ENCODE assay signal across 10 mouse cellular contexts in the genomic region with DNA sequence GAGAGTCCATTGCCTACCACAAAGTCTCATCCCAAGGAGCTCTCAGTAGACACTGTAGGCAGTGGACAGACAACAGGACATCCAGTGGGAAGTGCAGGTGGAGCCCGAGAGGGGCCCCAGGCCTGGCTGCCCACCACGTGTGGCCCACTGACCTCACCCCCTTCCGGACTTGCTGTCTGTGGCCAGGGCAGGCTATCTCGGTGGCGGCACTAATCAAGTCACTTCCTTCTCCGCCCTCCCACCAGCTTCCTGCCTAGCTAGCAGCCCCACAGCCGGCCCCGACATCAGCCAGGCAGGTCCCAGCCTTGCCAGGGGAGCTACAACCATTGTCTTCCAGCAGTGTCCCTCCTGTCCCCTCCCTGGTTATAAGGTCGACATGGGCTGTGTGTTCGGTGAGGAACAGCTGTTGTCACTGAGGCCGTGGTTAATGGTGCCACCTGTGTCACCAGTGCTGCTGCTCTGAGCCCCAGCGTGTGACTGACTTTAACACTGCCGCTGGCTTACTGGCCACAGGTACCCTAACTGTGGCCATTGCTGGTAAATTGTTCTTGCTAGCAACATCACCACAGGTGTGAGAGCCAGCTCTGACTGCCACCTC. TPM values are rescaled to one million over a fixed set of nuclear protein-coding genes. Genes with fewer than 3 reads are reported as not detected.
DNase-seq lines count a peak whose midpoint lies in the region; ATAC-seq and TF ChIP-seq lines count a peak whose summit lies in the region.
"Had no signal": no experiment of that assay in that cellular context is flagged by ENCODE, and none has a peak within 500 bp of the region (broad histone marks: within the 10 kb centered on the region; RNA-seq: fewer than 3 reads in every experiment).

No protein-coding gene starts in this region.

- ATAC-seq in G1E (ENCODE audit: extremely low read depth, insufficient number of reproducible peaks, low FRiP score, poor library complexity, severe bottlenecking), result no peak
- ATAC-seq in lung, embryonic 16.5 days (ENCODE audit: low read depth), result peak; percentile 67
- ATAC-seq in erythroblast, adult 5-6 weeks (replicated peaks; ENCODE audit: low FRiP score, poor library complexity, severe bottlenecking), result no peak

- TF ChIP-seq CTCF in G1E (IDR thresholded peaks at IDR 0.05; ENCODE audit: low read depth, low read length), result no peak
- no peak for TF ChIP-seq CTCF in kidney, adult 2 months (conservative IDR thresholded peaks at IDR 0.05; ENCODE audit: insufficient read depth, insufficient read length, low read depth, low read length)

- H3K27ac ChIP-seq in embryonic facial prominence, embryonic 10.5 days (replicated peaks), result peak overlapping the region; percentile 60
- H3K27ac ChIP-seq in kidney, adult 2 months (ENCODE audit: insufficient read depth, low read depth, low read length), result peak overlapping the region; percentile 52; the same call in 1 of the 2 replicates
- H3K27ac ChIP-seq in lung, embryonic 16.5 days (ENCODE audit: low read length), result peak overlapping the region; percentile 37; the same call in 1 of the 2 replicates

- H3K36me3 ChIP-seq in G1E (replicated peaks), result peaks cover 99% of the 10 kb centered on the region
- peaks cover 11% of the 10 kb centered on the region; the same call in 1 of the 2 replicates for H3K36me3 ChIP-seq in embryonic facial prominence, embryonic 10.5 days (replicated peaks)
- H3K36me3 ChIP-seq in kidney, adult 2 months (ENCODE audit: control insufficient read depth, insufficient read depth, low read length), result no peaks in the 10 kb centered on the region
- H3K36me3 ChIP-seq in lung, embryonic 16.5 days (ENCODE audit: control insufficient read depth, insufficient read depth, low read length), result no peaks in the 10 kb centered on the region

- peaks cover 100% of the 10 kb centered on the region for H3K4me1 ChIP-seq in G1E (ENCODE audit: insufficient read depth, low read depth, low read length)
- H3K4me1 ChIP-seq in embryonic facial prominence, embryonic 10.5 days, result peaks cover 88% of the 10 kb centered on the region
- no peaks in the 10 kb centered on the region; the same call in 1 of the 2 replicates for H3K4me1 ChIP-seq in kidney, adult 2 months (ENCODE audit: control insufficient read depth, insufficient read depth, low read length)
- peaks cover 24% of the 10 kb centered on the region for H3K4me1 ChIP-seq in lung, embryonic 16.5 days (replicated peaks; ENCODE audit: control insufficient read depth, insufficient read depth, low read length)

- no peak overlapping the region for H3K9ac ChIP-seq in lung, embryonic 16.5 days (ENCODE audit: low read length)

- no peaks in the 10 kb centered on the region for H3K27me3 ChIP-seq in G1E (ENCODE audit: insufficient read depth, low read length)
- H3K27me3 ChIP-seq in embryonic facial prominence, embryonic 10.5 days (replicated peaks; ENCODE audit: low read depth, poor library complexity, severe bottlenecking), result peaks cover 13% of the 10 kb centered on the region
- H3K27me3 ChIP-seq in kidney, adult 2 months (replicated peaks; ENCODE audit: control insufficient read depth, insufficient read depth, low read length), result no peaks in the 10 kb centered on the region
- H3K27me3 ChIP-seq in lung, embryonic 16.5 days (ENCODE audit: control insufficient read depth, insufficient read depth, low read depth, low read length), result no peaks in the 10 kb centered on the region

- no peak for DNase-seq in G1E (ENCODE audit: low spot score)
- no peak for DNase-seq in embryonic facial prominence, embryonic 10.5 days (ENCODE audit: low spot score)
- peak; percentile 73 for DNase-seq in kidney, adult 2 months
- no peak for DNase-seq in thymus, postnatal 10 days (ENCODE audit: low spot score in 2 of 2)
- no peak for DNase-seq in gastrocnemius, postnatal 25 days
- DNase-seq in layer of hippocampus, postnatal 25 days (ENCODE audit: extremely low spot score in 1 of 2, low spot score in 1 of 2), result no peak

- no peak for TF ChIP-seq POLR2A in kidney, adult 2 months (IDR thresholded peaks at IDR 0.05; ENCODE audit: low read depth, low read length)

- no peaks in the 10 kb centered on the region for H3K9me3 ChIP-seq in G1E (replicated peaks)
- no peaks in the 10 kb centered on the region for H3K9me3 ChIP-seq in embryonic facial prominence, embryonic 10.5 days
- H3K9me3 ChIP-seq in lung, embryonic 16.5 days (ENCODE audit: control insufficient read depth, low read length), result no peaks in the 10 kb centered on the region

- WGBS in embryonic facial prominence, embryonic 10.5 days, result 55% methylated on average over 13 of the region's 13 CpGs
- 61% methylated on average over 13 of the region's 13 CpGs for WGBS in kidney, adult 2 months
- WGBS in lung, embryonic 16.5 days, result 48% methylated on average over 13 of the region's 13 CpGs

- no peak overlapping the region for H3K4me2 ChIP-seq in lung, embryonic 16.5 days (ENCODE audit: low read depth, low read length)

- H3K4me3 ChIP-seq in G1E (ENCODE audit: low read depth, low read length), result peak overlapping the region; percentile 25; the same call in 1 of the 2 replicates
- H3K4me3 ChIP-seq in embryonic facial prominence, embryonic 10.5 days, result no peak overlapping the region; the same call in 1 of the 2 replicates
- H3K4me3 ChIP-seq in kidney, adult 2 months (ENCODE audit: insufficient read depth, low read depth, low read length), result no peak overlapping the region
- no peak overlapping the region for H3K4me3 ChIP-seq in lung, embryonic 16.5 days (ENCODE audit: low read length)

RNA-seq across cellular contexts. Expression of a gene that starts 33.1 kb away (rescaled TPM):
- total RNA-seq in G1E (2014; fragmentation: Nextera tagmentation), result 254 and 292 TPM in 2 replicates
- 53.1 and 54.4 TPM in 2 replicates for total RNA-seq in G1E (2017)
- polyA plus RNA-seq in G1E (2012), result 1,150 and 1,251 TPM in 2 replicates
- polyA plus RNA-seq in embryonic facial prominence, embryonic 10.5 days (2016; fragmentation: Nextera tagmentation; extraction: Ambion mirVana), result 1.5 and 2.0 TPM in 2 replicates
- 9.7 and 11.8 TPM in 2 replicates for polyA plus RNA-seq in kidney, adult 2 months (2012; rRNA removed)
- 0.82 and 1.2 TPM in 2 replicates for polyA plus RNA-seq in lung, embryonic 16.5 days (2015; fragmentation: Nextera tagmentation; extraction: Ambion mirVana)
- 1 to 10 TPM; 8.5 to 8.8 TPM for total RNA-seq in gastrocnemius, postnatal 25 days (2021)
- 54.2 and 55.4 TPM in 2 replicates for total RNA-seq in erythroblast, adult 5-6 weeks (2015; ENCODE audit: low replicate concordance)
- 196 and 459 TPM in 2 replicates for total RNA-seq in erythroblast, adult 5-6 weeks (2017; ENCODE audit: low replicate concordance)
- 10 to 100 TPM; 37.8 to 43.4 TPM for total RNA-seq in layer of hippocampus, postnatal 25 days (2021)

RNA-seq across cellular contexts. Expression of a gene that starts 45.5 kb away (rescaled TPM):
- not detected in 2 replicates for total RNA-seq in G1E (2014; fragmentation: Nextera tagmentation)
- not detected in 2 replicates for total RNA-seq in G1E (2017)
- not detected in 2 replicates for polyA plus RNA-seq in G1E (2012)
- polyA plus RNA-seq in embryonic facial prominence, embryonic 10.5 days (2016; fragmentation: Nextera tagmentation; extraction: Ambion mirVana), result not detected in 2 replicates
- 0.05 TPM in 1 of 2 replicates, not detected in the other for polyA plus RNA-seq in kidney, adult 2 months (2012; rRNA removed)
- polyA plus RNA-seq in lung, embryonic 16.5 days (2015; fragmentation: Nextera tagmentation; extraction: Ambion mirVana), result not detected in 2 replicates
- not detected for total RNA-seq in gastrocnemius, postnatal 25 days (2021)
- not detected in 2 replicates for total RNA-seq in erythroblast, adult 5-6 weeks (2015; ENCODE audit: low replicate concordance)
- not detected in 2 replicates for total RNA-seq in erythroblast, adult 5-6 weeks (2017; ENCODE audit: low replicate concordance)
- under 1 TPM; 0.79 to 0.92 TPM for total RNA-seq in layer of hippocampus, postnatal 25 days (2021)
- total RNA-seq: heart, adult 18-20 months had no signal
- polyA plus RNA-seq: neural tube, embryonic 14.5 days had no signal
